6 mouse cellular contexts compared by ENCODE assay signal in the genomic region with DNA sequence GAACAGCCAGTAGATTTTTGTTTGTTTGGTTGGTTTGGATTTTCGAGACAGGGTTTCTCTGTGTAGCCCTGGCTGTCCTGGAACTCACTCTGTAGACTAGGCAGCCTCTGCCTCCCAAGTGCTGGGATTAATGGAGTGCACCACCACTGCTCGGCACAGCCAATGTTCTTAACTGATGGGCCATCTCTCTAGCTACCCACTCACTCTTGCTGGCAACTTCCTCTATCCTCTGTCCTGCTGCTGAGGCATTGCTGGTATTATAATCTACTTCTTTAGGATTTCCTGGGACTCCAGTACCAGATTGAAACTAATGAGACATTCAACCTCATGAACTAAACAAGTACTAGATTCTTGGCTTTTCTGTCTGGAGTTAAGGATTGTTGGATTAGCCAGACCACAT.
"Had no signal": no experiment of that assay in that cellular context is flagged by ENCODE, and none has a peak within 500 bp of the region (broad histone marks: within the 10 kb centered on the region; RNA-seq: fewer than 3 reads in every experiment).

No protein-coding gene starts in this region.

- H3K4me3 ChIP-seq: neural tube, embryonic 13.5 days; neural tube, embryonic 15.5 days; stomach, embryonic 15.5 days had no signal

- H3K9me3 ChIP-seq: neural tube, embryonic 13.5 days; neural tube, embryonic 15.5 days; stomach, embryonic 15.5 days had no signal

- H3K36me3 ChIP-seq: neural tube, embryonic 13.5 days; neural tube, embryonic 15.5 days; stomach, embryonic 15.5 days had no signal

- H3K9ac ChIP-seq: neural tube, embryonic 13.5 days; neural tube, embryonic 15.5 days; stomach, embryonic 15.5 days had no signal

- H3K27ac ChIP-seq: neural tube, embryonic 13.5 days; neural tube, embryonic 15.5 days; stomach, embryonic 15.5 days; stomach, postnatal 0 days had no signal

- H3K4me1 ChIP-seq: neural tube, embryonic 15.5 days; stomach, embryonic 15.5 days had no signal

- DNase-seq: right cerebral cortex, adult 18-20 months; right cerebral cortex, postnatal 25 days had no signal

- H3K27me3 ChIP-seq: neural tube, embryonic 13.5 days; neural tube, embryonic 15.5 days; stomach, embryonic 15.5 days had no signal
